Mouse (Mus musculus) heart, postnatal 4 days (tissue): ENCODE data around the gene Folr2. TPM values are rescaled to one million over a fixed set of nuclear protein-coding genes. Genes with fewer than 3 reads are reported as not detected.
A peak's percentile ranks its signal among the peaks of the same experiment; 100 is the strongest.

ENCODE experiments used
- DNase-seq: peaks from one replicate; pipeline ENCODE4 v3.0.0; 2021
- total RNA-seq, 2 experiments: library from RNA; stranded (reverse); gene quantifications; 2 replicates each; pipeline ENCODE4 v1.2.3; 2021

Gene Folr2
- total RNA-seq: under 1 TPM; 0.33 to 0.38 TPM

- DNase-seq: no peak
Observed at GRCm38 (mm10) chr7:101857094-101857493, at the start of gene Folr2. Gene Folr2 (minus strand): TSS chr7:101857194.

- DNase-seq: no peak
Observed at GRCm38 (mm10) chr7:101906696-101907095, 49.7 kb upstream of the Folr2 start.

GRCm38 (mm10) chr7:101906287-101906681 lies 49.3 kb upstream of the Folr2 start, which contains the start of gene Tomt:
Gene Tomt (minus strand): TSS chr7:101906359.
- no peak for DNase-seq

- DNase-seq: peak; percentile 100
Observed at GRCm38 (mm10) chr7:101905561-101906286, 48.7 kb upstream of the Folr2 start, which contains the start of gene Lamtor1. Gene Lamtor1 (plus strand): TSS chr7:101905904.

- no peak for DNase-seq
Observed at GRCm38 (mm10) chr7:101902846-101903245, 45.9 kb upstream of the Folr2 start.

GRCm38 (mm10) chr7:101901969-101902368 lies 45.0 kb upstream of the Folr2 start:
- DNase-seq: no peak

GRCm38 (mm10) chr7:101900331-101901097 lies 43.5 kb upstream of the Folr2 start:
- no peak for DNase-seq

- peak; percentile 96 for DNase-seq
Observed at GRCm38 (mm10) chr7:101896104-101897066, 39.4 kb upstream of the Folr2 start.

- DNase-seq: no peak
Observed at GRCm38 (mm10) chr7:101895695-101896094, 38.7 kb upstream of the Folr2 start.

- no peak for DNase-seq
Observed at GRCm38 (mm10) chr7:101888460-101888859, 31.5 kb upstream of the Folr2 start.

- no peak for DNase-seq
Observed at GRCm38 (mm10) chr7:101886274-101886673, 29.3 kb upstream of the Folr2 start.

GRCm38 (mm10) chr7:101884160-101884559 lies 27.2 kb upstream of the Folr2 start:
- DNase-seq: no peak

- peak; percentile 17 for DNase-seq
Observed at GRCm38 (mm10) chr7:101882413-101883154, 25.6 kb upstream of the Folr2 start.

GRCm38 (mm10) chr7:101880855-101881254 lies 23.9 kb upstream of the Folr2 start:
- DNase-seq: no peak

GRCm38 (mm10) chr7:101875978-101876377 lies 19.0 kb upstream of the Folr2 start:
- no peak for DNase-seq

- DNase-seq: no peak
Observed at GRCm38 (mm10) chr7:101871296-101871695, 14.3 kb upstream of the Folr2 start.

GRCm38 (mm10) chr7:101870629-101871028 lies 13.6 kb upstream of the Folr2 start, which contains the start of gene Folr1:
Gene Folr1 (minus strand): TSS chr7:101870788.
- no peak for DNase-seq

- no peak for DNase-seq
Observed at GRCm38 (mm10) chr7:101869163-101869500, 12.1 kb upstream of the Folr2 start.

- DNase-seq: peak; percentile 37
Observed at GRCm38 (mm10) chr7:101868241-101869162, 11.5 kb upstream of the Folr2 start.

- no peak for DNase-seq
Observed at GRCm38 (mm10) chr7:101867482-101867881, 10.5 kb upstream of the Folr2 start.
